Mouse (Mus musculus): ENCODE measurements at regions not wholly inside any gene's neighbourhood (a gene's known extent, or its start where the extent isn't known, plus 50 kb on each side); places are given as distances from the start of the nearest gene placed in this dataset.
"Not testable (repeated sequence)": the region's sequence is repeated elsewhere in the genome, so short reads cannot be mapped to it uniquely, and the experiment has no call there.

DNA sequence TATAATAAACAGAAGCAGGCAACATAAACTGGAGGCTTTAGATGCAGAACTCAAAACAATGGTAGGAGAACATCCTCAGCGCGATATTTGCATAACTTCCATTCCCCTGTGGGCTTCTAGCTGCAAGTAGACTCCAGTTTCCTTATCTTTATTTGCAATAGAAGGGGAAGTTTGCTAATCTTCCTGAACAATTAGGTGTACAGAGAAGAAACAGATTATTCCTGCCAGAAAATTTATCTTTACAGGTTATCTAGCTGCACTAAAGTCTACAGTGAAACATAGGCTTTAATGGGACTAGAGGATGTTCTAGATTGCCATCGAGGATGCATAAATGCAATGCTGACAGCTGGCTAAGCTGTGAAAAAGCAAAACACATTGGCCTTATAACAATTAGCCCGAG lies 1544.0 kb downstream of the Efna5 start:
- DNase-seq: no peak
- intact Hi-C loops (cut with DNase I): no loop called here

DNA sequence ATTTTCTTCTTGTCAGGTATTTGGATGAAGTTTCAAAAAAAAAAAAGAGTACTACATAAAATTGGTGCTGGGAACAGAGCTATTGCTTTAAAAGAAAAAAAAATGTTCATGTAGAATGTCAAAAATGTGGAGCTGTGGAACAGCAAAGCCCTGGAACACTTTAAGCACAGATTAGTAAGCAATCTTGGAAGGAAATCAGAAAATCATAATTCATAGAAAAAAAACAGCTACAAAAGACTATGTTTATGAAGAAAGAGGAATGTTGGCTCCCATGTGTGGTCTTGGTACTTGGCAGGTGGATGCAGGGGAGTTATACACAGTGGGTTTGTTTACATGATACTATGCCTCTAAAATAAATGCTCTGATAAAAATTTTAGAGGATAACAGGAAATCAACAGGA lies 1555.7 kb downstream of the Efna5 start:
- intact Hi-C loops (cut with DNase I): no loop called here
- DNase-seq: no peak

DNA sequence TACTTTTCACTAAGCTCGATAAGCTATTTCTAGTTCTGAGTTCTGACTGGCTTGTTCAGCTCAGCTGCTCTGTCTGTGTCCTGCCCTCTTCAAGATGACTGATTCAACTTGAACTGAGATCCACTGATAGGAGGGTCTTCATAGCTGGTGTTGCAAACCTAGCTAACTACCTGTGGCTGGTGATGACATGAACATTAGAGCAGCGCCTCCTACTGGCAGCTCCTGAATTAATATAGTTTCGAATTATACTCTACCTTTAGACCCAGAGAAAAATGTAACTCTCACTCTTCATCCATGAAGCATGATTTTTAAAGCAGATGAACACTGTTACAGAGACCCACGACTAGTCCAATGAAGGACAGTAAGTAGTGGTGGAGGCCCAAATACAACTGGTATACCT lies 1560.3 kb downstream of the Efna5 start:
- intact Hi-C loops (cut with DNase I): no loop called here

DNA sequence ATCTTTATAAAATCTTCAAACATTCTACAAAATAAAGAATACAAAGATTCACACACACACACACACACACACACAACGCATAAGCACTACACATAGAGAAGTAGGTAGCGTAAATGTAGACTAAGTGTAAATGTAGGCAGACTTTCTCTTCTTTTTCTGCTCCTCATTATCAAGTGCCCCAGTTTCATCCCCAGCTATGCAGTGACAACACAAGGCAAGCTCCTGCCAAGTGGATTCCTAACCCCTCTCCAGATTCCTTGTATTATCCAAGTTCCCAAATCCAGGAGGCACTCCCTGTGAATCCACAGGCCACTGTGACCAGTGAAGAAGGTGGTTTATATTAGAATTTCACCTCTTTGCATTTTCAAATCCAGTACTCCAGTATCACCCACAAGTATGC lies 1567.7 kb downstream of the Efna5 start:
- intact Hi-C loops (cut with DNase I): no loop called here

More for the DNA sequence above, 1560.3 kb downstream of the Efna5 start:
- no peak for DNase-seq

DNA sequence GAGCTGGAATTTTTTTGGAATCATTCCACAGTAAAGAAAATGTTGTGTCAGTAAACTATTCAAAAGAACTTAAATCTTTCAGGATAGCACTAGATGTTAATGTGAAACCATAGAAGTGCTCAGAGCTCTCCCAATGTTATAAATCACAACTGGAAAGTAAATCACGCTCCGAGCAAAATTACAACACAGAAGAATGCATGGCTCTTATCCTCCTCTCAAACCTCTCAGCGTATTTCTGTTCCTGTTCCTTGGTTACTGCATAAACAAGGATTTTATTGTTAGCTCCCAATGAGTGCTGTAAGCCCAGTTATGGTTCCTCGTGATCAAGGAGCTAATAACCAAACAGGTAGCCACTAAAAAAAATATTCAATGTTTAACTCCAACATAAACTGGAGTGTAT lies 1569.9 kb downstream of the Efna5 start:
- DNase-seq: no peak
- intact Hi-C loops (cut with DNase I): no loop called here

More for the DNA sequence above, 1567.7 kb downstream of the Efna5 start:
- DNase-seq: no peak

DNA sequence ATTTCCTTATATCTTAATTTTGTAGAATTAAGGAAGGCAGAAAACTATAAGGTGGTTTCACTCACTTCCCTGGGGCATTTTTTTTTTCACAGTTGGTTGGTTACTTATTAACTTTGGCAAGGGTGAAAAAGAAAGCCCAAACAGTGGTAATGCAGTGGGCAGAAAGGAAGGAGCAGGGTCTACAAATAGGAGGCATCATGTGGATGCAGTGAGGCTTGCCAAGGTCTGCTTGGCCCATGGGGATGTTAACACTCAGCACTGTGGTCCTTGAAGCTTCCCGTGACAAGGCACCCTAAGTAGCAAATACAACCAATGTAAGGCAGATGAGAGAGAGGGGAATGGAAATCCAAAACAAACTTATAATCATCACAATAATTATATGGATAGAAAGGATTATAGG lies 1577.5 kb downstream of the Efna5 start:
- intact Hi-C loops (cut with DNase I): no loop called here
- DNase-seq: peak; percentile 23

DNA sequence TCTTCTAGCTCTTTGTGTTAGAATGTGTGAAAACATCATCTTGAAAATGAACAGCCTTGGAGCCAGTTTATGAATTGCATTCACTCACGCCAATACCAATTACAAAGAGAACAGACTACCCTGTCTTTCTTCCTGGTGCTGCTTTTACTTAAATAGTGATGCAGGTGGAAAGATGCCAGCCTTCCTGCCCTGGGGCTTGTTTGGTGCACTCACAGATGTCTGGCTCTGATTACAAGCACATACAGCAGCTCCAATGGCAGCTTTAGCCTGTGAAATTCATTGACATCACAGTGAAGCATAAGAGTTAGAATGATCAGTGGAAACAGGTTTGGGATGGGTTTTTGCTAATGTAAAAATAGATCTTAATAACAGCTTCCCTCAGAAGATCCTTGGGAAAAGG lies 1579.1 kb downstream of the Efna5 start:
- intact Hi-C loops (cut with DNase I): no loop called here
- peak; percentile 86 for DNase-seq

DNA sequence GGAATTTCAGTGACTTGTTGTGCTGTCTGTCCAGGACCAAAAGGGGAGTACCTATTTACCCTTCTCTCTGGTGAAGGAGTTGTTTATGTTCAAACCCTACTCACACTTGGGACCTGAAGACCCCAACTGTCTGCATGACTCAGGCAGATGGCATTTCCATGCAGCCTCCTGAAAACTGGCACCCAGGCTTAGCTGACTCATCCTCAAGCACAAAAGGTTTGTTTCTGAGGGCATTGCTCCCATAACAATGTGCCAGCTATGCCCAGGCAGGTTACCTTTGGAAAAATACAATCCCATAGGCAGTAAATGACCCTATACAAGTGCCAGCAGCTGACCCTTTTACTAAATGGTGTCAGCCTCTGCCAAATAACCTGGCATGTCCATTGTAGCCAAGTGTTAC lies 1579.9 kb downstream of the Efna5 start:
- intact Hi-C loops (cut with DNase I): no loop called here
- DNase-seq: peak; percentile 27

DNA sequence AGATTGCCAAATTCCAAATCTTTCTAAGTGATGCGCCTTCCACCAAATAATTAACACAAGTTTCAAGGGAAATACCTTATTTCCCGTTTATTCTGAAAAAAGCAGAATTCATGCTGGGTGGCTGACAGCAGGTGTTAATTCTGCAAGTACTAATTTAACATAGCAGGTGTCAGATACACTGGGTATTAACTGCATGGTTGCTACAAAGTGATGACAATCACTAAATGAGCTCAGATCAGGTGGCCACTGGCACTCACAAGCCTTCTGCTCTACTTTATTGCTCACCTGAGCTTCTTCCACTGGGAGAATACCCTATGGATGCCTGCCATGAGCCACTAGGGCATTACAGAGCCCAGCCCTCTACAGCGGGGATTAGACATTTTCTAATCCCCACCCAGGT lies 1590.0 kb downstream of the Efna5 start:
- intact Hi-C loops (cut with DNase I): no loop called here
- DNase-seq: no peak

DNA sequence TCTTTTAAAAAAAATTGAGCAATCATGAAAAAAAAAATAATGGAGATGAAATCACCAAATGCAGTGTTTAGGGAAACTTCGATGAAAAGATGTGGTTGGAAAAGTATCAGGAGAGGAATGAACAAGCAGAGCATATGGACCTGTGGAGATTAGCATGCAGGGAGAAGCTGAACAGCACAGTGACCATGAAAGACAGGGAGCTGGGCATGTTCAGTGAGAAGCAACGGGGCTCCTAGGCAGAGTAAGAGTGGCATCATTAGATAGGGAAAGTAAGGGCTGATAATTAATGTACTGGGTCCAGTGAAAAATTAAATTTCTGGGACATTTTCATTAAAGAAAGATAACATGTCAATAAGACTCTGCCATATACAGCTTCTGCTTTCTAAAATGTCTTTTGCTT lies 1592.5 kb downstream of the Efna5 start:
- no peak for DNase-seq
- intact Hi-C loops (cut with DNase I): no loop called here

DNA sequence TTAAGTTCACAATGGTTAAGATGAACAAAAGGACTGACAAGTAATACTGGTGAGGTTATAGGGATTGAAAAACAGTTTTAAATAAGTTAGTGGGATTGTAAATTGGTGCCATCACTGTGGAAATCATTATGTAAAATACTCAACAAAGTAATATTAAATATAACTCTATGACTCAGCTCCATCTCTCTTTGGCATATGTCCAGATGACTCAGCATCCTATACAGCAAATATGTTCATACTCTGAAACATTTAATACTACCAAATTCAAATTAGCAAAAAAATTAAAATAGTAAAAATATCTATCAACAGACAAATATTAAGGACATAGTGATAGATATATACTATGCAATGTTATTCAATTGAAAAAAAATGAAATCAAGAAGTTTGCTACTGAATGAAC lies 1607.5 kb downstream of the Efna5 start:
- no peak for DNase-seq
- intact Hi-C loops (cut with DNase I): no loop called here

DNA sequence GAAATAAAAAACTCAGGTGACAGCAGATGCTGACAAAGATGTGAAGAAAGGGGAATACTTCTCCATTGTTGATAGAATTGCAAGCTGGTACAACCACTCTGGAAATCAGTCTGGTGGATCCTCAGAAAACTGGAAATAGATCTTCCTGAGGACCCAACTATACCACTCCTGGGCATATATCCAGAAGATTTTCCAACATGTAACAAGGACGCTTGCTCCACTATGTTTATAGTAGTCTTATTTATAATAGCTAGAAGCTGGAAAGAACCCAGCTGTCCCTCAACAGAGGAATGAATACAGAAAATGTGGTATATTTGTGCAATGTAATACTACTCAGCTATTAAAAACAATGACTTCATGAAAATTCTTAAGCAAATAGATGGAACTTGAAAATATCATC lies 1624.6 kb downstream of the Efna5 start:
- DNase-seq; intact Hi-C loops (cut with DNase I): not testable (repeated sequence)

DNA sequence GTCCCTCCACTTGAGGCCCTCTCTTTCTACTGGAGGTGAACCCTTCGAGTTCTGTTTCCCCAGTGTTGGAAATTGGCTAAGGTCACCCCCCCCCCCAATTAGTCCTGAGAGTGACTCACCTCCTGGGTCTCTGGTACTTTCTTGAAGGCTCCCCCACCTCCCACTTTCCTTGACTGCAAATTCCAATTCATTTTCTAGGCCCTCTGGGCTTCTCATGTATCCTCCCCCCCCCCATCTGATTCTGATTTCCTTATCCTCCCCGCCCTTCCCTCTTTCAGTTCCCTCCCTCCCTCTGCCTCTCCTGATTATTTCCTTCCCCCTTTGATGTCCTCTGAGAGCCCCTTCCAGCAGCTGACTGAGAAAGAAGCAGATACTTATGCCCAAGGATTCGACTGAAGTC lies 1632.7 kb downstream of the Efna5 start:
- intact Hi-C loops (cut with DNase I): no loop called here
- DNase-seq: no peak

DNA sequence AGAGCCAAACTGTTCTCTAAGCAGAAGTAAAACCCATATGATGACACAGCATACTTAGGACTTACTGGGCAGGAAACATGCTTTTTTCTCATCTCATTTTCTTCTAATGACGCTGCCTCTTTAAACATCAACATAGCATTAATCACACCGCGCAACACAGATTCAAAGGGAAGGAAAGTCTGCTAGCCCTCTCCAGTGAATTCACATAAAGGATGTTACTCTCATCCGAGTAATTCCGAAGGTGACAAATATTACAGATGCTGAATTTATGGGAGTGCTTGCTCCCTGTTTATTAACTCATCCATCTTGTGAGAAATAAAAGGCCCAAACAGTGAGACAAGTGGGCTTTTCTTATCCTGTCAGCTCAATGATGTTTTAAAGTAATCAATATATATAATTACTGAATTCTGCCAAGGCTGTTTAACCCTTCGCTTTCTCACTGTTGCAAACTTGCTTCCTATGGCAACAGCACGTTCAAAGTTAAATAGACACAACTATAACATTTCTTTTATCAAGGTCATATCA lies 1663.9 kb downstream of the Efna5 start:
- DNase-seq: no peak
- intact Hi-C loops (cut with DNase I): no loop called here

DNA sequence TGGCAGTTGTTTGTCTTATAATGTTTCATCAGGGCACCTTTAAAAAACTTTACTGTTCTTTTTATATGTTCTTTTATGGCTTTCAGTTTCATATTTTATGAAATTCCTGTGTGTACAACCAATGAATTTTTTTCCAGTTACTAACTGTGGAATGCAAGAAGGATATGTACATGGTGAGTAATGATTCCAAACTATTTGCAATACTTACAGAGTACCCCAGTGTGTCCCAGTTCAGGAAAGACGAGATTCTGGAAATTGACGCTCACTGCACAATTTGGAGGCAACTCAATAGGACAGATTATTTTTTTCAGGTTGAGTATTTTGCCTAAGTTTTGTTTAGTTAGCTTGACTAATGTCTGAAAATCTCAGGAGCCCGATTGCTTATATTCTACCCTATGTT lies 1676.8 kb downstream of the Efna5 start:
- DNase-seq: no peak
- intact Hi-C loops (cut with DNase I): no loop called here

DNA sequence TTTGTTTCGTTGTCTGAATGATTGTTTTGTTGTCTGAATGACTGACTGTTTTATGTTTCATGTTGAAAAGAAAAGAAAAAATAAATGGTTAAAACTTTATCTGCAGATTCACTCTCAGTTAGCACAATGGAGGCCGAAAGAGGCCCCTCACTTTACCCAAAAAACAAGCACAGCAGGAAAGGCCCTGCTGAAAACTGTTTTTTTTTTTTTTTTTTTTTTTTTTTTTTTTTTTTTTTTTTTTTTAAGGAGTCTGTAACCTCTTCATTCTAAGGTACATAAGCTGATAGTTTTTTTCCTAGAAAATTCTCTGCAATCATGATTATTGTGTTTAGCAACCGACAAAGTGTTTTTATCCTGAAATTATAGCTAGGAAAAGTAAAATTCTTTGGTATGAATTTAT lies 1693.2 kb downstream of the Efna5 start:
- intact Hi-C loops (cut with DNase I); DNase-seq: not testable (repeated sequence)

DNA sequence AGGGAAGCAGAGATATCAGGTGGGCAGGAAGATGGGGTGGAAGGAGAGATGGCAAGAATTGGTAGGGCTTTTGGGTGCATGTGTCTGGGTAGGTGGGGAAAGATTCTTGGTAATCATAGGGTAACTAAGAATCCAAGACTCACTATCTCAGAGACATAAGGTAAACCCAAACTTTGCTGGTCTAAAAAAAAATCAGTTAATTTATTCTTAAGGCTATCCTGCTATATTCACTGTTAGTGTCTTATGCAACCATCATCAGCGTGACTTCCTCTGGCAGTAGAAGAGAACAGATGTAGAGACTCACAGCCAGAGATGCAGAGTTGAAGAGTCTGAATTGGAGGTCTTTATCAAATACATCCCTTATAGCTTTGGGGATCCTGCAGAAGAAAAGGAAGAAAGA lies 1704.5 kb downstream of the Efna5 start:
- intact Hi-C loops (cut with DNase I): no loop called here
- no peak for DNase-seq

DNA sequence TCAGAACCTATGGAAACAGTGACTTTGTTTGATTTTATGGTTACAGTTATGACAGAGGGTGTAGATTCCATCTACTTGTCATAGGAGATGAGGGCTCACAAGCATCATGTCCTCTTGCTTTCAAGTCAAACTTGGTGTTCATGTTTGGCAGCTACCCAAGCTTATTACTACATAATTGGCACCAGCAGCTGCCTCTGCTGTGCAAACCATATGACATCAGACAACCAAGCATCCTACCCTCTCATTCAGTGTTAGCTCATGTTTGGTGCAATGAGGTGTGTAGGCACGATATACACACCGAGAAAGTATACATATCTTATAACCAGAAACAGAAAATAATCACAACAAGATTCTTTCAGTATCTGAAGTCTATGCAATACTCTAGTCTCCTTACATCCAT lies 1721.7 kb downstream of the Efna5 start:
- peak; percentile 54 for DNase-seq
- intact Hi-C loops (cut with DNase I): no loop called here

DNA sequence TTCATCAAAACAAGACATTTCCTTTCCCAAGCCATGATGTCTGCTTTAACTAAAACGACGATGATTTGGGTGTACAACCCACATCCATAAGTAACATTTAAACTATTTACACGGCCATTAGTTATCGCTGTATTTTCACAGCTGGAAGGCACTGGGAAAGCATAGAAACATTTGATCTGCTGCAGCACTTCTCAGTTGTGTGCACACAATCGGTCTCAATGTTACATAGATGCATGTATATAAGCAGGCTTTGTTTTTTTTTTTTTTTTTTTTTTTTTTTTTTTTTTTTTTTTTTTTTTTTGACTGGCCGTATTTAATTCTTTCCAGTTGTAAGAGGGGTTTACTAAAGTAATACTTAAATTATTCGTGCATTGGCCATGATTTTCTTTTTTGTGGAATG lies 1744.1 kb downstream of the Efna5 start:
- DNase-seq: no peak
- intact Hi-C loops (cut with DNase I): no loop called here

DNA sequence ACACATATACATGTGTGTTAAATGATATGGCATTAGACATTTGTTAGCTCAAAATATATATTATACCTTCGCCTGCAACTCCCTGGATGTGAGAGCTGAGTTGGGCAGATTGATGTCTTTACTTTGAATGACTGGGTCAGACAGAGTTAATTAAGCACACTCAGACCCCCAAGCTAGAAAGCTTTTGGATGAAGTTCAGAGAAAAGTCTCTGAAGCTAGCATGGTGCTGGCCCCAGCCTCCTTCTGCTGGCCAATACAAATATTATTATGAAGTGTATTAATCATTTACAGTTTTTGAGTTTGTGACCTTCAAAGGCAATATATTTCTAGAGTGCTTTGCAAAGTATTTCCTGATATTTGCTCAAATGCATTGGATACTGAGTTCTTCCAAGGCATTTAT lies 1753.3 kb downstream of the Efna5 start:
- intact Hi-C loops (cut with DNase I): no loop called here
- DNase-seq: no peak

DNA sequence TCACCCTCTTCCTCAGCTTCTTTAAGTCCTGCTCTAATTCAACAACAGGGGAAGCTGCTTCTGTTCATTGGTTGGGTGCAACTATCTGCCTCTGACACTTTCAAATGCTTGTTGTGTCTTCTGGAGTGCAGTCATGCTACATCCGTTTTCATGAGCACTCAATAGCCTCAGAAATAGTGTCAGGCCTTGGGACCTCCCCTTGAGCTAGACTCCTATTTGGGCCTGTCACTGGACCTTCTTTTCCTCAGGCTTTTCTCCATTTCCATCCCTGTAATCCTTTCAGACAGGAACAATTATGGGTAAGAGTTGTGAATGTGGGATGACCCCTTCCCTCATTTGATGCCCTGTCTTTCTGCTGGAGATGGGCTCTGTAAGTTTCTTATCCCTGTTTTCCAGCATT lies 1774.8 kb downstream of the Efna5 start:
- intact Hi-C loops (cut with DNase I): no loop called here

DNA sequence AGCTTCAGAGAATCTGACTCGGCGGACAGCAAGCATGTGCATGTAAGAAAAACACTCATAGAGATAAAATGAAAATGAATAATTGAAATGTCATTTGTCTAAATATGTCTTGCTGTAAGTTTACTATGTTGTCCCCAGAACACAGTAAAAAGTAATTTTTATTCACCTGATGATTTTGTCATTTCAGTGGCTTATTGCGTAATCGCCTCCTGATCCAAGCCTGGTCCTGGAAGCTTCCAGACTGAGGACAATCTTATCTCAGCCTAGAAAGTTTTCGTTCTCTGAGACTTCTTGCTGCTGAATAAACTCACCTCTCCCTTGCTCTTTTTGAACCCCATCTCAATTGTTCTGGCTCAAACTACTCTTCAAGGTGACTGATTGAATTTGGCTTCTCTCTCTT lies 1820.7 kb downstream of the Efna5 start:
- intact Hi-C loops (cut with DNase I): no loop called here
- DNase-seq: no peak

More for the DNA sequence above, 1774.8 kb downstream of the Efna5 start:
- no peak for DNase-seq

DNA sequence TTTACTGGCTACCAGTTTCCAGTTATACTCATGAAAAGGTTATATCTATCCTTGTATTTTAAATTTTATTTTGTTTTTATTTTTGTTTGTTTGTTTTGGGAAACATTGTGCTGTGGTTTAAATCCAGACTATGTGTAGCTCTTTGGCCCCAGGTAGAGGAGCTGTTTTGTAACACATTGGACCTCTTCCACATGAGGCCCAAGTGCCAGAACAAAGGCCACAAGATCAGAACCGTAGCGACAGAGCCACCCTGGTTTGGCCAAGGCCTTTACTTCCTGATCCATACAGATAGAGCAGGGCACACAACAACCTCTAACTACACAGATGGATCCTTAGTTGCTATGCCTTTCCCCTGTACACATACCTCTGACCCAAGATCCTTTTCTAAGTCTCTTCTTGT lies 1822.6 kb downstream of the Efna5 start:
- intact Hi-C loops (cut with DNase I): no loop called here
- no peak for DNase-seq

Data from left cerebral cortex, postnatal 4 days (tissue).